Mouse (Mus musculus) kidney, postnatal 10 days (tissue): ENCODE measurements around the gene H3f3a.

Source experiments
- DNase-seq: peaks from one replicate; pipeline ENCODE4 v3.0.0; 2021; ENCODE audit warnings: mixed read lengths

Gene H3f3a

DNA sequence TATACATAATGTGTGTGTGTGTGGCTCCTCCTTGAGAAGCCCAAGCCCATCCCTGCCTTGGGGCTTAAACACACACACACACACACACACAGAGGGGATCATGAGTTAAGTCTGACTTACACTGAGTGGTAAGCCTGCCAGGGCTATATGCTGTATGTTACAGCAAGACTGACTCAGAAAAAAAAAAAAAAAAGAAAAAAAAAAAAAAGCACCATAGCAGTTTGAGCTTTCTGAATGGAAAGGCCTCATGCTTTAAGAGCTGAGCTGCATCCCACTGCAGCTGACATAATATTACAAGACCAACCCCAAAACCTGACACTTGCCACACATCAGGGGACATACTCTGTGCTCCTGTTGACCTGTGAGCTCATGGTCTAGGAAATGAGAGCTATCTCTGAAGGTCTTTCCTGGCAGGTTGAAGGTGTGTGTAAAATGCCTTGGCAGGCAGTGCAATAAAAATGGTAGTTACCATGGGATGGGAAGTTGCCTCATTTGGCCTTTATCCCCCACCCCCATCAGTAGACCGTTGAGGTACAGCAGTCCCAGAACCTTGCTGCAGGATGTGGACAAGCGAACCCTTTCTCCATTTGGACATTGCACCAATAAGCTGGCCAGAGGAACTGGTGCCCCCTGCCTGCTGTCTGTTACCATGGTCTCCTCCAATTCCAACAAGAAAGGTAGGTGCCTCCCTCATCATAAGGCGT, 56.3 kb downstream of the H3f3a start:
- DNase-seq = no peak

- no peak for DNase-seq
Measured at GRCm38 (mm10) chr1:180756711-180757110, 57.0 kb downstream of the H3f3a start.

- DNase-seq = no peak
Measured at GRCm38 (mm10) chr1:180754376-180754775, 59.4 kb downstream of the H3f3a start.

DNA sequence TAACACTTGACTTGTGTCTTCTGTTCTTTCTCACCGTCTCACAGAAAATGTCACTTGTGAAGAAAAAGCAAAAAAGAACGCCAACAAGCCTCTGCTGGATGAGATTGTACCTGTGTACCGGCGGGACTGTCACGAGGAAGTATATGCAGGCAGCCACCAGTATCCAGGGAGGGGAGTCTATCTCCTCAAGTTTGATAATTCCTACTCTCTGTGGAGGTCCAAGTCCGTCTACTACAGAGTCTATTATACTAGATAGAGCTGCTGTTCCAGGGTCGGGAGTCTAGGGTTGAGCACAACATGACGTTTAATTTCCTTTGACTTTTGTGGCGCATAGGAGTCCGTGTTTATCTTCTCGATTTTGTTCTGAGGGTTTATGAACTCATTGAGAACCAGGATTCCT, 61.6 kb downstream of the H3f3a start:
- DNase-seq = no peak
